Mouse (Mus musculus) spleen, postnatal 14 days (tissue): Measurements from ENCODE around the gene Pla2g12a.

ENCODE experiments used
- DNase-seq, 2 experiments: peaks; one replicate each; pipeline ENCODE4 v3.0.0; 2021 to 2022; ENCODE audit warnings: low spot score in 2 of 2

Pla2g12a gene

GRCm38 (mm10) chr3:129898886-129899285, 20.5 kb downstream of the Pla2g12a start:
- no peak for DNase-seq

- DNase-seq = peak; percentile 69 to 70
Measured at GRCm38 (mm10) chr3:129901271-129901809, 22.9 kb downstream of the Pla2g12a start, which contains the start of gene Casp6. TSS of gene Casp6 (plus strand) at chr3:129901425.

- DNase-seq = no peak
Measured at GRCm38 (mm10) chr3:129903369-129903768, 25.0 kb downstream of the Pla2g12a start.

GRCm38 (mm10) chr3:129903866-129904265, 25.5 kb downstream of the Pla2g12a start:
- no peak for DNase-seq

- no peak for DNase-seq
Measured at GRCm38 (mm10) chr3:129904381-129905132, 26.2 kb downstream of the Pla2g12a start.

- DNase-seq = no peak
Measured at GRCm38 (mm10) chr3:129912025-129912424, 33.6 kb downstream of the Pla2g12a start.

- DNase-seq = no peak
Measured at GRCm38 (mm10) chr3:129913241-129913640, 34.8 kb downstream of the Pla2g12a start.

GRCm38 (mm10) chr3:129917424-129917823, 39.0 kb downstream of the Pla2g12a start:
- no peak for DNase-seq

- peak in 1 of 2 experiments; percentile 17 for DNase-seq
Measured at GRCm38 (mm10) chr3:129918434-129918833, 40.0 kb downstream of the Pla2g12a start.

- no peak for DNase-seq
Measured at GRCm38 (mm10) chr3:129923581-129923980, 45.2 kb downstream of the Pla2g12a start.

GRCm38 (mm10) chr3:129925861-129926260, 47.5 kb downstream of the Pla2g12a start:
- DNase-seq = no peak

GRCm38 (mm10) chr3:129930213-129930778, 51.9 kb downstream of the Pla2g12a start:
- no peak for DNase-seq

GRCm38 (mm10) chr3:129932443-129932842, 54.0 kb downstream of the Pla2g12a start:
- DNase-seq = no peak

- no peak for DNase-seq
Measured at GRCm38 (mm10) chr3:129936561-129936960, 58.2 kb downstream of the Pla2g12a start.

GRCm38 (mm10) chr3:129937848-129938247, 59.4 kb downstream of the Pla2g12a start:
- no peak for DNase-seq

- no peak for DNase-seq
Measured at GRCm38 (mm10) chr3:129939058-129939457, 60.7 kb downstream of the Pla2g12a start.

GRCm38 (mm10) chr3:129940780-129941179, 62.4 kb downstream of the Pla2g12a start:
- no peak for DNase-seq

- no peak for DNase-seq
Measured at GRCm38 (mm10) chr3:129941291-129941690, 62.9 kb downstream of the Pla2g12a start.

GRCm38 (mm10) chr3:129943813-129944212, 65.4 kb downstream of the Pla2g12a start:
- no peak for DNase-seq
